Mouse (Mus musculus): ENCODE data around the gene Dhx30. TPM values are rescaled to one million over a fixed set of nuclear protein-coding genes. Genes with fewer than 3 reads are reported as not detected.

The Dhx30 gene
- polyA plus RNA-seq, 1 experiment = 108 TPM

DNA sequence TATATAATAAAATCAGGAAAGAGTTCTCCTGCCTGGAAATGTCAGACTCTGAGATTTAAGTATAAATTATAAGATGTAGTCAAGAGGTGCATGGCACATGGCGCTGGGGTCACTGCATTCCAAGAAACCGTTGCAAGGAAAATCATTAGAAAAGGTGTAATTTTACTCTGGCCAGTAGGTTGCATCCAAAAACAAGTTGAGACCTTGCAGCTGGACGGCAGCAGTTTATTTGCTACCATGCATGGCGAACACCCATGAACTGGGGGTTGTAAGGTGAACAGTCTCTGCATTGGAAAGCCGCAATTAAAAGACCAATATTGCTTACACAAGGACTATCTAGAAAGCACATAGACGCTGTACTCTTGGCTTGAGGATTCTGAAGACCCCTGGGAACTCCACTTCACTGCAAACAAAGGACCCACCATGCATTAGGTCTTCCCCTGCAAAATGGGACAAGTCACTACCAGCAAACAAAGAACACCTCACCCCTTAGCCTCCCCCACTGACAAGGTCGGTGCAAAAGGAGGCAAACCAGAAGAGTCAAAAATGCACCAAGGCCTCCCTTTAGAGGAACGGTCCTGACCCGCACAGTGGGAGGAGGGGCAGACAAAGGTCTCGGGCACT lies 1.2 kb downstream of the Dhx30 start:
- H3K4me1 ChIP-seq (ENCODE audit: control insufficient read depth, insufficient read depth, low read length) = no peaks in the 10 kb centered on the region
- peak overlapping the region; percentile 82 for H3K9ac ChIP-seq (ENCODE audit: low read depth, poor library complexity, severe bottlenecking)
- peak overlapping the region; percentile 62 for H3K27ac ChIP-seq (ENCODE audit: insufficient read depth, low read length)
- TF ChIP-seq EP300 (IDR thresholded peaks at IDR 0.05; ENCODE audit: insufficient read depth, low read depth, low read length) = no peak
- TF ChIP-seq POLR2A (IDR thresholded peaks at IDR 0.05; ENCODE audit: insufficient read depth, low read length) = no peak
- no peak for TF ChIP-seq CTCF (IDR thresholded peaks at IDR 0.05; ENCODE audit: low read depth, low read length)
- H3K9me3 ChIP-seq (replicated peaks; ENCODE audit: control insufficient read depth, insufficient read depth, low read length, poor library complexity, severe bottlenecking) = no peaks in the 10 kb centered on the region
- peak overlapping the region; percentile 97 for H3K4me3 ChIP-seq (ENCODE audit: low read depth, low read length)
- H3K36me3 ChIP-seq (ENCODE audit: control insufficient read depth, insufficient read depth, low read length, poor library complexity, severe bottlenecking) = peaks cover 22% of the 10 kb centered on the region
- no peaks in the 10 kb centered on the region for H3K27me3 ChIP-seq (ENCODE audit: control insufficient read depth, insufficient read depth, low read length, poor library complexity, severe bottlenecking)

DNA sequence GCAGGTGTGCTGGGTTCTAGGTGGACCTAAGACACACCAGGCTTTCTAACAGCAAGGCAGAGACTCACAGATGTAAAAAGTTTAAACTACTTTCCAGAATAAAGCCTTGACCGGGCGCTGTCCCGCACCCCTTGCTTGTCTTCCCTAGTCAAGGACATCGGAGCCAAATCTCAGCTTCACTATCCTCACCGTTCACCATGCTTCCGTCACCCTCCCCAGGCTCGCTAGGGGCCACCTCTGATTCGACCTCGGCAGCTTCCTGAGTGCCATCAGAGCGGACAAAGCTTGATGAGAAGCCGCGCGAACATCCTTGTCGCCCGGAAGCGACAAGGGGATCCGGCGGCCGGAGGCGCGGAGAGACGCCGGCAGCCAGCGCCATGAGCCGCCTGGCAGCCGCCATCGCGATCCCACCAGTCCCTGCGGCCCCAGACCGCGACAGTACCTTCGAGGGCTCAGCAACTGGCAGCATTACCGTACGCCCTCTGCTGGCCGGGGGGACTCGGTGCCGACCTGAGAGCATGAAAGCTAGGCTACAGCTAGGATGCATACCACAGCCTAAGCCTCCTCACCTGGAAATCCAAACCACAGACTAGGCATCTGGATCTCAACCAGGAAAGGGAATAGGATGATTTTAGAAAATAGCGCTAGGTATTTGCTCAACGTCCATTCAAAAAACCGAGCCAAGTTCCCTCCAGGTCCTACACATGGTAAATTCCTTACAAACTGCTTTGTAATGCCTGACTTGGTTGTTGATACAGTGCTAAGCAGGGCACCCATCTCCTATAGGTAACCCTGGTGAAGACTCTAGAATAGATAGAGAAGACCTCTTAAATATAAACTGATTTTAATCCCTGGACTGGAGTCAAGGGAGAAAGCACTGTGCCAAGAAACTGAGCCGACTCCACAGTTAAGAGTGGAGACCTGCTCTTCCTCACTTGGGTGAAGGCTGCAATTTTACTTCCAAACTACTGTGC lies 16.7 kb downstream of the Dhx30 start:
- TF ChIP-seq CTCF (IDR thresholded peaks at IDR 0.05; ENCODE audit: low read depth, low read length) (peak; percentile 99), EP300 (IDR thresholded peaks at IDR 0.05; ENCODE audit: insufficient read depth, low read depth, low read length) (peak; percentile 47; the same call in 1 of the 2 replicates), POLR2A (IDR thresholded peaks at IDR 0.05; ENCODE audit: insufficient read depth, low read length) (peak; percentile 50)
- Histone ChIP-seq H3K27ac (ENCODE audit: insufficient read depth, low read length) (no peak overlapping the region), H3K27me3 (ENCODE audit: control insufficient read depth, insufficient read depth, low read length, poor library complexity, severe bottlenecking) (no peaks in the 10 kb centered on the region), H3K4me3 (ENCODE audit: low read depth, low read length) (peak overlapping the region; percentile 94), H3K36me3 (ENCODE audit: control insufficient read depth, insufficient read depth, low read length, poor library complexity, severe bottlenecking) (peaks cover 19% of the 10 kb centered on the region), H3K4me1 (ENCODE audit: control insufficient read depth, insufficient read depth, low read length) (no peaks in the 10 kb centered on the region), H3K9me3 (replicated peaks; ENCODE audit: control insufficient read depth, insufficient read depth, low read length, poor library complexity, severe bottlenecking) (no peaks in the 10 kb centered on the region), H3K9ac (ENCODE audit: low read depth, poor library complexity, severe bottlenecking) (peak overlapping the region; percentile 96)

DNA sequence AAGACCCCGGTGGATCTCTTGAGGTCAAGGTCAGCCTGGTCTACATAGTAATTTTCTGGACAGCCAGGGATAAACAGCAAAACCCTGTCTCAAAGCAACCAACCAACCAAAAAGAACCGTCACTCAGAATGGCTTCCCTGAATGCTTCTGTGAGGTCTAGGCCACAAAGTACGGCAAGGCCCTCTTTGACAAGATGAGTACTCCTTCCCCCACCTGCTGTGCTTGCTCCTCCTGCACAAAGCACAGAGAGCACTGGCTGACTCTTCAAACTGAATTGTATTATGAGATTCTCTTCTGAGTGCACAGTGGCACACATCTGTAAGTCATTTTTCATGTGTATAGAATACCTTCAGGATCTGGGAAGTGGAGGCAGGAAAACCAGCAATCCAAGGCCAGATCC lies 19.8 kb downstream of the Dhx30 start:
- Histone ChIP-seq H3K36me3 (ENCODE audit: control insufficient read depth, insufficient read depth, low read length, poor library complexity, severe bottlenecking) (peaks cover 35% of the 10 kb centered on the region), H3K27ac (ENCODE audit: insufficient read depth, low read length) (no peak overlapping the region; the same call in 1 of the 2 replicates), H3K9ac (ENCODE audit: low read depth, poor library complexity, severe bottlenecking) (no peak overlapping the region), H3K4me1 (ENCODE audit: control insufficient read depth, insufficient read depth, low read length) (no peaks in the 10 kb centered on the region), H3K27me3 (ENCODE audit: control insufficient read depth, insufficient read depth, low read length, poor library complexity, severe bottlenecking) (no peaks in the 10 kb centered on the region), H3K4me3 (ENCODE audit: low read depth, low read length) (no peak overlapping the region), H3K9me3 (replicated peaks; ENCODE audit: control insufficient read depth, insufficient read depth, low read length, poor library complexity, severe bottlenecking) (no peaks in the 10 kb centered on the region)
- no peak for TF ChIP-seq EP300 (IDR thresholded peaks at IDR 0.05; ENCODE audit: insufficient read depth, low read depth, low read length)
- no peak for TF ChIP-seq POLR2A (IDR thresholded peaks at IDR 0.05; ENCODE audit: insufficient read depth, low read length)
- TF ChIP-seq CTCF (IDR thresholded peaks at IDR 0.05; ENCODE audit: low read depth, low read length) = no peak

GRCm38 (mm10) chr9:110094761-110095160 lies 22.9 kb downstream of the Dhx30 start:
- Histone ChIP-seq H3K9me3 (replicated peaks; ENCODE audit: control insufficient read depth, insufficient read depth, low read length, poor library complexity, severe bottlenecking) (no peaks in the 10 kb centered on the region), H3K27ac (ENCODE audit: insufficient read depth, low read length) (no peak overlapping the region), H3K36me3 (ENCODE audit: control insufficient read depth, insufficient read depth, low read length, poor library complexity, severe bottlenecking) (peaks cover 62% of the 10 kb centered on the region), H3K4me1 (ENCODE audit: control insufficient read depth, insufficient read depth, low read length) (no peaks in the 10 kb centered on the region), H3K4me3 (ENCODE audit: low read depth, low read length) (no peak overlapping the region), H3K9ac (ENCODE audit: low read depth, poor library complexity, severe bottlenecking) (no peak overlapping the region), H3K27me3 (ENCODE audit: control insufficient read depth, insufficient read depth, low read length, poor library complexity, severe bottlenecking) (no peaks in the 10 kb centered on the region)
- TF ChIP-seq EP300 (IDR thresholded peaks at IDR 0.05; ENCODE audit: insufficient read depth, low read depth, low read length) = no peak
- TF ChIP-seq CTCF (IDR thresholded peaks at IDR 0.05; ENCODE audit: low read depth, low read length) = no peak
- TF ChIP-seq POLR2A (IDR thresholded peaks at IDR 0.05; ENCODE audit: insufficient read depth, low read length) = no peak

- peak; percentile 7 for TF ChIP-seq CTCF (IDR thresholded peaks at IDR 0.05; ENCODE audit: low read depth, low read length)
- TF ChIP-seq EP300 (IDR thresholded peaks at IDR 0.05; ENCODE audit: insufficient read depth, low read depth, low read length) = no peak
- Histone ChIP-seq H3K9me3 (replicated peaks; ENCODE audit: control insufficient read depth, insufficient read depth, low read length, poor library complexity, severe bottlenecking) (no peaks in the 10 kb centered on the region), H3K9ac (ENCODE audit: low read depth, poor library complexity, severe bottlenecking) (no peak overlapping the region), H3K4me3 (ENCODE audit: low read depth, low read length) (no peak overlapping the region), H3K36me3 (ENCODE audit: control insufficient read depth, insufficient read depth, low read length, poor library complexity, severe bottlenecking) (peaks cover 67% of the 10 kb centered on the region), H3K27ac (ENCODE audit: insufficient read depth, low read length) (no peak overlapping the region), H3K4me1 (ENCODE audit: control insufficient read depth, insufficient read depth, low read length) (no peaks in the 10 kb centered on the region), H3K27me3 (ENCODE audit: control insufficient read depth, insufficient read depth, low read length, poor library complexity, severe bottlenecking) (no peaks in the 10 kb centered on the region)
Measured at GRCm38 (mm10) chr9:110093303-110093702, 24.3 kb downstream of the Dhx30 start.

- Histone ChIP-seq H3K27ac (ENCODE audit: insufficient read depth, low read length) (no peak overlapping the region), H3K9me3 (replicated peaks; ENCODE audit: control insufficient read depth, insufficient read depth, low read length, poor library complexity, severe bottlenecking) (no peaks in the 10 kb centered on the region), H3K4me3 (ENCODE audit: low read depth, low read length) (no peak overlapping the region), H3K9ac (ENCODE audit: low read depth, poor library complexity, severe bottlenecking) (no peak overlapping the region), H3K27me3 (ENCODE audit: control insufficient read depth, insufficient read depth, low read length, poor library complexity, severe bottlenecking) (no peaks in the 10 kb centered on the region), H3K4me1 (ENCODE audit: control insufficient read depth, insufficient read depth, low read length) (no peaks in the 10 kb centered on the region), H3K36me3 (ENCODE audit: control insufficient read depth, insufficient read depth, low read length, poor library complexity, severe bottlenecking) (peaks cover 55% of the 10 kb centered on the region)
- TF ChIP-seq EP300 (IDR thresholded peaks at IDR 0.05; ENCODE audit: insufficient read depth, low read depth, low read length) (no peak), CTCF (IDR thresholded peaks at IDR 0.05; ENCODE audit: low read depth, low read length) (no peak), POLR2A (IDR thresholded peaks at IDR 0.05; ENCODE audit: insufficient read depth, low read length) (no peak)
Measured at GRCm38 (mm10) chr9:110085693-110086092, 31.9 kb downstream of the Dhx30 start.

All from ES-Bruce4 (cell line).